Mouse (Mus musculus) liver, embryonic 15.5 days (tissue): ENCODE measurements at regions not wholly inside any gene's neighbourhood (a gene's known extent, or its start where the extent isn't known, plus 50 kb on each side); places are given as distances from the start of the nearest gene placed in this dataset.

Experiments
- ATAC-seq: fragments of 200-750 bp; cut with Nextera tagmentation; 2 replicates; pipeline ENCODE4 v1.8.0; 2017; ENCODE audit warnings: moderate number of reproducible peaks, mild to moderate bottlenecking, moderate library complexity; ENCODE audit not compliant: insufficient read depth
- H3K27ac ChIP-seq: fragments of 300-500 bp; sonication (generic); replicated peaks from 2 replicates; pipeline ENCODE4 v1.5.1; 2015; ENCODE audit warnings: mild to moderate bottlenecking, inconsistent platforms
- H3K27me3 ChIP-seq: fragments of 300-500 bp; sonication (generic); 2 replicates; pipeline ENCODE4 v1.6.1; 2015; ENCODE audit warnings: mild to moderate bottlenecking, inconsistent platforms
- H3K36me3 ChIP-seq: fragments of 300-500 bp; sonication (generic); replicated peaks from 2 replicates; pipeline ENCODE4 v1.6.1; 2015; ENCODE audit warnings: moderate library complexity, mild to moderate bottlenecking, inconsistent platforms
- H3K4me1 ChIP-seq: fragments of 300-500 bp; sonication (generic); replicated peaks from 2 replicates; pipeline ENCODE4 v1.6.1; 2015; ENCODE audit warnings: inconsistent platforms
- H3K4me2 ChIP-seq: fragments of 300-500 bp; sonication (generic); 2 replicates; pipeline ENCODE4 v1.6.1; 2015; ENCODE audit warnings: moderate library complexity, mild to moderate bottlenecking, inconsistent platforms
- H3K4me3 ChIP-seq: fragments of 300-500 bp; sonication (generic); replicated peaks from 2 replicates; pipeline ENCODE4 v1.5.1; 2015; ENCODE audit warnings: mild to moderate bottlenecking, inconsistent platforms
- H3K9ac ChIP-seq: fragments of 300-500 bp; sonication (generic); 2 replicates; pipeline ENCODE4 v1.6.1; 2015; ENCODE audit warnings: moderate library complexity, mild to moderate bottlenecking, inconsistent platforms
- H3K9me3 ChIP-seq: fragments of 300-500 bp; sonication (generic); replicated peaks from 2 replicates; pipeline ENCODE4 v1.6.1; 2016; ENCODE audit warnings: inconsistent platforms
- WGBS: fragments of 180-500 bp; shearing (Covaris S2); methylation state at CpG from one replicate; pipeline ENCODE4 v1.1.7; 2015; ENCODE audit warnings: mixed read lengths; ENCODE audit not compliant: insufficient replicate concordance; 5-methylcytosine and 5-hydroxymethylcytosine counted together

GRCm38 (mm10) chr5:43093647-43094326 lies 139.2 kb upstream of the Cpeb2 start:
- H3K36me3 ChIP-seq, result no peaks in the 10 kb centered on the region
- no peak overlapping the region for H3K4me3 ChIP-seq
- no peaks in the 10 kb centered on the region for H3K4me1 ChIP-seq
- H3K4me2 ChIP-seq, result no peak overlapping the region
- H3K27me3 ChIP-seq, result no peaks in the 10 kb centered on the region
- H3K27ac ChIP-seq, result no peak overlapping the region
- H3K9ac ChIP-seq, result no peak overlapping the region
- ATAC-seq, result no peak
- 57% methylated on average over 5 of the region's 5 CpGs for WGBS
- no peaks in the 10 kb centered on the region for H3K9me3 ChIP-seq

DNA sequence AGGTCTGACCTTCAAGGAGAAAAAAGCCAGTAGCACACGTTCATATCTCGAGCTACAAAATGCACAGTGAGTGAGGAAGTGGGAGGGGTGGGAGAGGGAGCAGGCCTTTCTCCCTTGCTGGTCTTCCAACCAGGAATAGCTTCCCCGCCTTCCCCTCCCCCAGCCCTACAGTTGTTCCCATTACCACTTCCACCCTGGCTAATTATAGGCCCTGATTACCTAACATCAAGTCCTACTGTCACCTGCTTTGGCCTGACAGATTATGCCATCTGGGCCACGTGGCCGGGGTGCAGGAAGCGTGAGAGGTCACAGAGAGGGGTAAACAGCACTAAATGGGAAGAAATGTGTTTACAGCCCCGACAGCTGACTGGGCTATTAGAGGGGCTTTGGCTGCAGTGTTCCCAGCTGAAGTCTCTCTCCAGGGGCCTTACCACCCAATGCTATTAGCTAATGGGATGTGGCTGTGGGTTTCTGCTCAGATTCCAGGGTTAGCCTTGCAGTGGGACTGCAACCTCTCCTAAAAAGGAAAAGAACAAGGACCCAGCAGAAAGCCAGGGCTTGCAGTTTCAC lies 138.6 kb upstream of the Cpeb2 start:
- no peaks in the 10 kb centered on the region for H3K9me3 ChIP-seq

DNA sequence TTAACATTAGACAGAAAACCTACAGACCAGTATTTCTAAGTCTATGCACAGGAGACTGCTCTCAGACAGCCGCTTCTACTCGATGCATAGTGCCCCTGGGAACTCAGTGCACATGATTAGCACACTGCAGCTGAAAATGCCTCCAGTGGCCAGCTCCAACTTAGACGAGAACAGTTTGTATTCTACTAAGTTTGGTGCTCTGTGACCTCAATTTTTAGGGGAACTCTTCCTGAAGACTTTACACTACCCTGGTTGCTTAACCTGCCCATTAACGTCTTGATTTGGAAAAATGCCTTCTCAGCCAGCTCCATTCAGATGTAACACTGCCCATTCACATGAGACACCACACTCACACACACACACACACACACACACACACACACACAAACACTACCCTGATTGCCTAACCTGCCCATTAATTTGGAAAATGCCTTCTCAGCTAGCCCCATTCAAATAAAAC lies 130.9 kb upstream of the Cpeb2 start:
- no peak overlapping the region for H3K27ac ChIP-seq
- no peak overlapping the region for H3K4me3 ChIP-seq
- H3K4me1 ChIP-seq, result no peaks in the 10 kb centered on the region
- ATAC-seq, result no peak
- no peaks in the 10 kb centered on the region for H3K36me3 ChIP-seq
- 40% methylated on average over 4 of the region's 4 CpGs for WGBS
- H3K4me2 ChIP-seq, result no peak overlapping the region
- H3K9ac ChIP-seq, result no peak overlapping the region
- H3K9me3 ChIP-seq, result no peaks in the 10 kb centered on the region
- no peaks in the 10 kb centered on the region for H3K27me3 ChIP-seq

More for the DNA sequence above, 138.6 kb upstream of the Cpeb2 start:
- no peaks in the 10 kb centered on the region for H3K36me3 ChIP-seq
- 15% methylated on average over 7 of the region's 7 CpGs for WGBS
- no peak overlapping the region for H3K4me3 ChIP-seq
- H3K27ac ChIP-seq, result no peak overlapping the region
- no peaks in the 10 kb centered on the region for H3K4me1 ChIP-seq
- H3K27me3 ChIP-seq, result no peaks in the 10 kb centered on the region
- ATAC-seq, result peak; percentile 31; the same call in 1 of the 2 replicates
- no peak overlapping the region for H3K4me2 ChIP-seq
- H3K9ac ChIP-seq, result no peak overlapping the region

GRCm38 (mm10) chr5:43102590-43102989 lies 130.4 kb upstream of the Cpeb2 start:
- no peaks in the 10 kb centered on the region for H3K36me3 ChIP-seq
- ATAC-seq, result no peak
- WGBS, result 28% methylated on average over 3 of the region's 3 CpGs

GRCm38 (mm10) chr5:43103728-43104127 lies 129.2 kb upstream of the Cpeb2 start:
- Histone ChIP-seq H3K27me3 (no peaks in the 10 kb centered on the region), H3K27ac (no peak overlapping the region), H3K4me3 (no peak overlapping the region), H3K4me2 (no peak overlapping the region), H3K9me3 (no peaks in the 10 kb centered on the region), H3K4me1 (no peaks in the 10 kb centered on the region), H3K36me3 (no peaks in the 10 kb centered on the region), H3K9ac (no peak overlapping the region)
- WGBS, result 64% methylated on average over 7 of the region's 7 CpGs
- ATAC-seq, result no peak

More at GRCm38 (mm10) chr5:43102590-43102989, 130.4 kb upstream of the Cpeb2 start:
- Histone ChIP-seq H3K4me2 (no peak overlapping the region), H3K4me1 (no peaks in the 10 kb centered on the region), H3K9ac (no peak overlapping the region), H3K27me3 (no peaks in the 10 kb centered on the region), H3K27ac (no peak overlapping the region), H3K4me3 (no peak overlapping the region), H3K9me3 (no peaks in the 10 kb centered on the region)

GRCm38 (mm10) chr5:43105528-43105927 lies 127.4 kb upstream of the Cpeb2 start:
- no peaks in the 10 kb centered on the region for H3K36me3 ChIP-seq
- no peak for ATAC-seq
- H3K27me3 ChIP-seq, result no peaks in the 10 kb centered on the region
- 47% methylated on average over 5 of the region's 5 CpGs for WGBS
- no peaks in the 10 kb centered on the region for H3K4me1 ChIP-seq
- H3K9me3 ChIP-seq, result no peaks in the 10 kb centered on the region
- no peak overlapping the region for H3K27ac ChIP-seq
- no peak overlapping the region for H3K4me2 ChIP-seq
- no peak overlapping the region for H3K9ac ChIP-seq
- H3K4me3 ChIP-seq, result no peak overlapping the region

GRCm38 (mm10) chr5:43107436-43108259 lies 125.3 kb upstream of the Cpeb2 start:
- H3K4me3 ChIP-seq, result no peak overlapping the region
- H3K9me3 ChIP-seq, result no peaks in the 10 kb centered on the region
- ATAC-seq, result no peak
- H3K4me2 ChIP-seq, result no peak overlapping the region
- H3K27me3 ChIP-seq, result no peaks in the 10 kb centered on the region
- no peak overlapping the region for H3K27ac ChIP-seq
- no peaks in the 10 kb centered on the region for H3K36me3 ChIP-seq
- no peaks in the 10 kb centered on the region for H3K4me1 ChIP-seq
- WGBS, result 58% methylated on average over 9 of the region's 9 CpGs
- no peak overlapping the region for H3K9ac ChIP-seq

DNA sequence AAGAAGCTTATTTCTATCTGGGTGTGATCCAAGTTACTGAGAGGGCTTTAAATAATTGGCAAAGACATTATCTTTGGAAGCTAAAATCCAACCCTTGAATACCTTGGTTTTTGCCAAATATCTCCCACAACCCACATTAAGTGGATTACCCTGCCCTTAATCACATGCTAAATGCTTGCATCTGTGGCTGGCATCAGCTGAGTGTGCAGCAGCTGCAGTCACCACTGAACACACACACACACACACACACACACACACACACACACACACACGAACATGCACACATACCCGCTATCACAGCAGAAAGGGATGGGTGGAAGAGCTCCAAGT lies 124.7 kb upstream of the Cpeb2 start:
- Histone ChIP-seq H3K4me3 (no peak overlapping the region), H3K4me1 (no peaks in the 10 kb centered on the region), H3K36me3 (no peaks in the 10 kb centered on the region), H3K4me2 (no peak overlapping the region), H3K27me3 (no peaks in the 10 kb centered on the region), H3K27ac (no peak overlapping the region), H3K9me3 (no peaks in the 10 kb centered on the region), H3K9ac (no peak overlapping the region)
- 60% methylated on average over 2 of the region's 2 CpGs for WGBS
- ATAC-seq, result no peak

DNA sequence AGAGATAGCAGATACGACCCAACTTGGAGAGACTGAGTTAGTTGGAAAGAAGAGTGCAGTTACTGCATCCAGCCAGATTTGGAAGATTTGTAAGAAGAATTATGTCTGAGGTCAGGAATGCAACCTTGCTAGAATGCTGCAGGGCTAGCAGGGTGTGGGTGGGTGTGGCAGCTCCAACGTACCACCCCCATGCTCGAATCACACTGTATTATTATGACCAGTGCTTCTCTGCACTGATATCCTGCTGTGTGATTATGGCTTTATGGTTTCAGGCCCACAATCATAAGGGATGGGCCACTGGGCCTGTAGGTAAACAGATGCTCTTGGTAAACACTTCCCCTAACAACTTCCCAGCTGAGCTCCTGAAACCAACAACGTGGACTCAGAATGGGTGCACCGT lies 122.8 kb upstream of the Cpeb2 start:
- 61% methylated on average over 5 of the region's 5 CpGs for WGBS
- H3K36me3 ChIP-seq, result no peaks in the 10 kb centered on the region
- H3K27ac ChIP-seq, result no peak overlapping the region
- no peak overlapping the region for H3K9ac ChIP-seq
- H3K9me3 ChIP-seq, result no peaks in the 10 kb centered on the region
- no peaks in the 10 kb centered on the region for H3K4me1 ChIP-seq
- H3K27me3 ChIP-seq, result no peaks in the 10 kb centered on the region
- no peak overlapping the region for H3K4me3 ChIP-seq
- ATAC-seq, result no peak
- no peak overlapping the region for H3K4me2 ChIP-seq

DNA sequence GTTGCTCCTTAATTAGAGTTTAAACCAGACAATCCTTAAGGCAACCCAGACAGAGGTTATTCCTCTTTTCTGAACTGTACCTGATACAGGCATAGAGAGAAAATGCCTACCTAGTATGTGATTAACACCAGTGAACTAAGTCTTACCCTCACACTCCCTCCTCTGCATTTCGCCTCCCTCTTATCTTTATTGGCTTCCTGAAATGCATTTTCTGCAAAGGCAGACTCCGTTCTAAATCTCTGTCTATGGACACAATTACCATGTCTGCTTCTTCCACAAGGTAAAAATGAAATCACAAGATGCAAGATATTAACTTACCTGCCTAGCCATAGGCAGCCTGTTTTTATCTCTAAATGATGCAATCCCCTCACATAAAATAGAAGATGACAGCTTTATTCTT lies 121.2 kb upstream of the Cpeb2 start:
- H3K9me3 ChIP-seq, result no peaks in the 10 kb centered on the region
- H3K4me2 ChIP-seq, result no peak overlapping the region
- WGBS, result 22% methylated on average over 2 of the region's 2 CpGs
- no peaks in the 10 kb centered on the region for H3K27me3 ChIP-seq
- H3K36me3 ChIP-seq, result no peaks in the 10 kb centered on the region
- H3K27ac ChIP-seq, result no peak overlapping the region
- H3K4me1 ChIP-seq, result no peaks in the 10 kb centered on the region
- no peak overlapping the region for H3K4me3 ChIP-seq
- no peak for ATAC-seq
- H3K9ac ChIP-seq, result no peak overlapping the region

- no peaks in the 10 kb centered on the region for H3K27me3 ChIP-seq
- H3K9ac ChIP-seq, result no peak overlapping the region
- ATAC-seq, result no peak
- no peak overlapping the region for H3K27ac ChIP-seq
- no peak overlapping the region for H3K4me2 ChIP-seq
- no peaks in the 10 kb centered on the region for H3K9me3 ChIP-seq
- no peaks in the 10 kb centered on the region for H3K4me1 ChIP-seq
- WGBS, result 56% methylated on average over 12 of the region's 12 CpGs
- no peak overlapping the region for H3K4me3 ChIP-seq
- no peaks in the 10 kb centered on the region for H3K36me3 ChIP-seq
Observed at GRCm38 (mm10) chr5:43113405-43114119, 119.4 kb upstream of the Cpeb2 start.
